Mouse (Mus musculus): ENCODE results near the gene Anp32b.

- no peak for TF ChIP-seq MAX (IDR thresholded peaks at IDR 0.05; ENCODE audit: low read length)
- no peak for TF ChIP-seq NRF1 (IDR thresholded peaks at IDR 0.05; ENCODE audit: insufficient read depth, low read depth, low read length, poor library complexity, severe bottlenecking)
- peak; percentile 90 for TF ChIP-seq ZNF384 (IDR thresholded peaks at IDR 0.05; ENCODE audit: low read depth, low read length)
Observed at GRCm38 (mm10) chr4:46412113-46412512, 38.6 kb upstream of the Anp32b start.
